In genomic region chr16:77418486-77418885, GRCm38 (mm10) we compare ENCODE assay signal across 15 mouse cellular contexts.
DNase-seq lines count a peak whose midpoint lies in the region; ATAC-seq and TF ChIP-seq lines count a peak whose summit lies in the region.
"Had no signal": no experiment of that assay in that cellular context is flagged by ENCODE, and none has a peak within 500 bp of the region (broad histone marks: within the 10 kb centered on the region; RNA-seq: fewer than 3 reads in every experiment).

No protein-coding gene starts in this region.

- no peak for TF ChIP-seq POLR2A in thymus, adult 2 months (IDR thresholded peaks at IDR 0.05; ENCODE audit: control insufficient read depth, extremely low read depth, insufficient read depth, low read length, poor library complexity)

- H3K4me2 ChIP-seq in neural tube, embryonic 11.5 days (ENCODE audit: low read depth) = peak overlapping the region; percentile 49
- H3K4me2 ChIP-seq in hindbrain, embryonic 12.5 days (replicated peaks) = peak overlapping the region; percentile 52
- peak overlapping the region; percentile 72 for H3K4me2 ChIP-seq in midbrain, embryonic 14.5 days (ENCODE audit: low read length)

- peaks cover 7% of the 10 kb centered on the region; the same call in 1 of the 2 replicates for H3K4me1 ChIP-seq in neural tube, embryonic 11.5 days (ENCODE audit: control insufficient read depth, insufficient read depth, low read length)
- peaks cover 10% of the 10 kb centered on the region; the same call in 1 of the 2 replicates for H3K4me1 ChIP-seq in hindbrain, embryonic 12.5 days
- 0 out of 2 replicates have a peak, but pooled peaks cover 3% of the 10 kb centered on the region for H3K4me1 ChIP-seq in midbrain, embryonic 14.5 days (ENCODE audit: control insufficient read depth, insufficient read depth, low read length)
- H3K4me1 ChIP-seq in thymus, adult 2 months (replicated peaks; ENCODE audit: control insufficient read depth, insufficient read depth, low read length) = no peaks in the 10 kb centered on the region

- H3K9ac ChIP-seq in neural tube, embryonic 11.5 days (ENCODE audit: low read length) = peak overlapping the region; percentile 66
- H3K9ac ChIP-seq in hindbrain, embryonic 12.5 days = peak overlapping the region; percentile 73
- peak overlapping the region; percentile 91 for H3K9ac ChIP-seq in midbrain, embryonic 14.5 days (replicated peaks; ENCODE audit: low read length)
- H3K9ac ChIP-seq: limb, embryonic 13.5 days; stomach, embryonic 15.5 days had no signal

- H3K4me3 ChIP-seq in neural tube, embryonic 11.5 days (ENCODE audit: low read depth, low read length) = peak overlapping the region; percentile 44
- peak overlapping the region; percentile 47 for H3K4me3 ChIP-seq in hindbrain, embryonic 12.5 days
- H3K4me3 ChIP-seq in midbrain, embryonic 14.5 days (replicated peaks; ENCODE audit: low read depth, low read length) = peak overlapping the region; percentile 56
- H3K4me3 ChIP-seq in thymus, adult 2 months (ENCODE audit: control insufficient read depth, insufficient read depth, low read length) = no peak overlapping the region
- H3K4me3 ChIP-seq: limb, embryonic 13.5 days; myocyte; stomach, embryonic 15.5 days had no signal

- H3K27me3 ChIP-seq in neural tube, embryonic 11.5 days (ENCODE audit: control insufficient read depth, insufficient read depth, low read length) = no peaks in the 10 kb centered on the region
- H3K27me3 ChIP-seq in hindbrain, embryonic 12.5 days = no peaks in the 10 kb centered on the region
- H3K27me3 ChIP-seq in midbrain, embryonic 14.5 days (ENCODE audit: control insufficient read depth, insufficient read depth, low read length) = no peaks in the 10 kb centered on the region
- H3K27me3 ChIP-seq in thymus, adult 2 months (ENCODE audit: control insufficient read depth, insufficient read depth, low read length) = no peaks in the 10 kb centered on the region
- H3K27me3 ChIP-seq: limb, embryonic 13.5 days; stomach, embryonic 15.5 days had no signal

- DNase-seq in neural tube, embryonic 11.5 days (ENCODE audit: low spot score) = no peak
- DNase-seq in neural tube, embryonic 10.5 days (ENCODE audit: extremely low spot score, low spot score) = no peak
- DNase-seq in midbrain, embryonic 14.5 days = peak; percentile 51
- DNase-seq in spleen, postnatal 10 days (ENCODE audit: low spot score in 2 of 2) = no peak
- no peak for DNase-seq in cerebellum, adult 11-12 months
- DNase-seq in thymus, adult 2 months = no peak
- DNase-seq in cerebellum, adult 18-20 months = no peak
- DNase-seq: adrenal gland, adult 8-10 months; thymus, postnatal 25 days had no signal

- H3K36me3 ChIP-seq in neural tube, embryonic 11.5 days (ENCODE audit: control insufficient read depth, insufficient read depth, low read length) = no peaks in the 10 kb centered on the region
- peaks cover 4% of the 10 kb centered on the region; the same call in 1 of the 2 replicates for H3K36me3 ChIP-seq in hindbrain, embryonic 12.5 days
- no peaks in the 10 kb centered on the region for H3K36me3 ChIP-seq in midbrain, embryonic 14.5 days (ENCODE audit: control insufficient read depth, insufficient read depth, low read length)
- no peaks in the 10 kb centered on the region for H3K36me3 ChIP-seq in thymus, adult 2 months (ENCODE audit: control insufficient read depth, insufficient read depth, low read length)
- H3K36me3 ChIP-seq: limb, embryonic 13.5 days; stomach, embryonic 15.5 days had no signal

- WGBS in neural tube, embryonic 11.5 days = 63% methylated on average over 1 of the region's 1 CpGs
- WGBS in hindbrain, embryonic 12.5 days = 52% methylated on average over 1 of the region's 1 CpGs
- 11% methylated on average over 1 of the region's 1 CpGs for WGBS in midbrain, embryonic 14.5 days
- 95% methylated on average over 1 of the region's 1 CpGs for WGBS in thymus, adult 2 months

- peak overlapping the region; percentile 91 for H3K27ac ChIP-seq in neural tube, embryonic 11.5 days (ENCODE audit: low read depth, low read length)
- H3K27ac ChIP-seq in hindbrain, embryonic 12.5 days = peak overlapping the region; percentile 95
- peak overlapping the region; percentile 96 for H3K27ac ChIP-seq in midbrain, embryonic 14.5 days (replicated peaks; ENCODE audit: low read depth, low read length)
- H3K27ac ChIP-seq in thymus, adult 2 months (ENCODE audit: control insufficient read depth, insufficient read depth, low read length) = no peak overlapping the region
- H3K27ac ChIP-seq: limb, embryonic 13.5 days; macrophage; stomach, embryonic 15.5 days had no signal

- ATAC-seq in neural tube, embryonic 11.5 days (ENCODE audit: insufficient read depth, low FRiP score, low TSS enrichment) = no peak
- no peak for ATAC-seq in hindbrain, embryonic 12.5 days (ENCODE audit: low FRiP score)
- no peak for ATAC-seq in midbrain, embryonic 14.5 days (ENCODE audit: low FRiP score, low TSS enrichment)
- ATAC-seq: intestine, postnatal 0 days had no signal

- H3K9me3 ChIP-seq in neural tube, embryonic 11.5 days (ENCODE audit: control insufficient read depth, low read length) = no peaks in the 10 kb centered on the region
- no peaks in the 10 kb centered on the region for H3K9me3 ChIP-seq in hindbrain, embryonic 12.5 days (replicated peaks)
- no peaks in the 10 kb centered on the region for H3K9me3 ChIP-seq in midbrain, embryonic 14.5 days (ENCODE audit: control insufficient read depth, low read length)
- H3K9me3 ChIP-seq: limb, embryonic 13.5 days; stomach, embryonic 15.5 days had no signal

- no peak for TF ChIP-seq CTCF in thymus, adult 2 months (IDR thresholded peaks at IDR 0.05; ENCODE audit: borderline replicate concordance, control insufficient read depth, extremely low read depth, insufficient read depth, low read length, poor library complexity)
